Mouse (Mus musculus) bone marrow macrophage, adult 2 months (primary cell): Measurements from ENCODE around the gene Gm20820. TPM values are rescaled to one million over a fixed set of nuclear protein-coding genes. Genes with fewer than 3 reads are reported as not detected.
"Not testable (repeated sequence)": the region's sequence is repeated elsewhere in the genome, so short reads cannot be mapped to it uniquely, and the experiment has no call there.

Experiments used
- H3K27ac ChIP-seq: 2 replicates; pipeline ENCODE4 v1.5.1; 2012; ENCODE audit warnings: low read depth, low read length; ENCODE audit not compliant: insufficient read depth
- H3K4me1 ChIP-seq: 2 replicates; pipeline ENCODE4 v1.6.1; 2012; ENCODE audit warnings: low read length; ENCODE audit not compliant: control insufficient read depth, insufficient read depth
- H3K4me3 ChIP-seq: 2 replicates; pipeline ENCODE4 v1.5.1; 2012; ENCODE audit warnings: mild to moderate bottlenecking, low read length, moderate library complexity; ENCODE audit not compliant: insufficient read depth
- polyA plus RNA-seq: library from polyadenylated mRNA; stranded (reverse); fragments of >200 nt; gene quantifications from 2 replicates; pipeline ENCODE4 v1.2.4, GENCODE M21; 2012; ENCODE audit not compliant: missing spikeins, insufficient read depth, insufficient read length

Gene Gm20820
- not detected in 2 replicates for polyA plus RNA-seq

DNA sequence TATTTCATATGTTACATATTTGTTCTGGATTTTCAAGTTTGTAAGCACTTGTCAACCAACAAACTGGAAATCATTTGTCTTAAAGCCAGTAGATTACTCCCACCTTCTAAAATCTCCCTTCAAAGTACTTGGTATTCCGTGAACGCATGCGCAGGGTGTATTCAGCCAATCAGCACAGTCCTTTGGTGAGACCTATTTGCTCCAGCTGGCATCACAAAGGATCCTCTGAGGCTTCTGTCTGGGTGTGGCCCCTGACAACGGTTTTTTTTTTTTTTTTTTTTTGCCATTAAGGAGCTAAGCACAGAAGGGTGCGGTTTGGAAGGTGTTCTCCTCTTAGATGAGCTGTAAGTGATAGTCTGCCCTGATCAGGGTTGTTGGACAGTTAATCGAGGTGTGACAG, at the start of gene Gm20820:
Gene Gm20820 (plus strand): TSS at position 301 of the 400 bp plus-strand sequence.
- H3K4me1 ChIP-seq, H3K4me3 ChIP-seq, H3K27ac ChIP-seq: not testable (repeated sequence)
